Mouse (Mus musculus) left cerebral cortex, postnatal 14 days (tissue): Measurements from ENCODE around the gene 1700080O16Rik. TPM values are rescaled to one million over a fixed set of nuclear protein-coding genes. Genes with fewer than 3 reads are reported as not detected.

Experiments
- DNase-seq, 2 experiments: peaks; one replicate each; pipeline ENCODE4 v3.0.0; 2021 to 2022; ENCODE audit warnings: low spot score in 2 of 2, mixed read lengths in 1 of 2
- intact Hi-C: fragments of 180-260 bp; cut with DNase I; formaldehyde crosslinking; loops from one replicate; pipeline ENCODE4 v1.15.1; 2025
- long read RNA-seq, 2 experiments: library from polyadenylated mRNA; stranded (forward); transcript quantifications; one replicate each; pipeline ENCODE4 v2.0.0; 2021
- total RNA-seq, 2 experiments: library from RNA; stranded (reverse); gene quantifications; 2 replicates each; pipeline ENCODE4 v1.2.3; 2021

Gene 1700080O16Rik
- total RNA-seq = not detected
- long read RNA-seq, experiment 1 = 0 reads
- long read RNA-seq, experiment 2 = 0 reads

DNA sequence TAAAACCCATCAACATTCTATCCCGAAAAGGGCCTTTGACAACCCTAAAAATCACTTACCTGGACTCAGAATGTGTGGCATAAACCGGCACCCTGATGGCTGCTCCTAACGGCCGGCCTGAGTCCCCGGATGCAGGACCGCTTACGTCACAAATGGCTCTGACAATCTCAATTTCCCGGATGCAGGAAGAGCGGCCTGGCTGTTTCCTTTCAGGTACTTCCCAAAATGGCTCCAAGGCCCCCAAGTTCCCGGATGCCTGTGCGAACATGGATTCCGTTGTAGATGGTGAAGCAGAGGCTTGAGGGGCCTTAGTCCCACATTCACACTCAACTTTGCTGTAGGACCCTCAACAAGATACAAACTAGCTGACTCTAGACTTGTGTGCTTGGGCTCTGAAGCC, at the start of gene 1700080O16Rik:
Gene 1700080O16Rik (minus strand): TSS at position 101 of the 400 bp plus-strand sequence.
- intact Hi-C loops = no loop called here
- DNase-seq = no peak

DNA sequence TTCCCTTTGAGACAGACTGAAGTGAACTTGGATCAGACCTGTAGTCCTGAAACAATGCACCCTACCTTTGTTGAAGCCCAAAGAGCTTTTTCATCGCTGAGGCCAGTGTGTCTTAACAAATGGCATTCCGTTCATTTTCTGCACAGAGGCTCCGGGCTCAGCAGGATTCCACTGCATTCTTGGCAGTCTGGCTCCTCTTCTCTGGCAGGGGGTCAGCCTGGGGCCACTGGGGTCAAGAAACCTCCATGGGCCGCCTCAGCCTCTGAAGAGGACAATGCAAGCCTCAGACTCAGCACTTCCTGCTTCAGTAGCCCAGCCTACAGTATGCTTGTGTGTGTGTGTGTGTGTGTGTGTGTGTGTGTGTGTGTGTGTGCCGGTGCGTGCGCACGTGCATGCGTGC, 45.1 kb upstream of the 1700080O16Rik start:
- intact Hi-C loops = no loop called here
- no peak for DNase-seq

GRCm38 (mm10) chrX:52000072-52000471, 27.5 kb upstream of the 1700080O16Rik start:
- intact Hi-C loops = loop anchor here (10.0 kb wide), 1 partner anchor 365 kb away; no protein-coding TSS in a partner anchor
- DNase-seq = no peak

GRCm38 (mm10) chrX:51999426-51999825, 26.9 kb upstream of the 1700080O16Rik start:
- intact Hi-C loops = no loop called here
- DNase-seq = no peak

DNA sequence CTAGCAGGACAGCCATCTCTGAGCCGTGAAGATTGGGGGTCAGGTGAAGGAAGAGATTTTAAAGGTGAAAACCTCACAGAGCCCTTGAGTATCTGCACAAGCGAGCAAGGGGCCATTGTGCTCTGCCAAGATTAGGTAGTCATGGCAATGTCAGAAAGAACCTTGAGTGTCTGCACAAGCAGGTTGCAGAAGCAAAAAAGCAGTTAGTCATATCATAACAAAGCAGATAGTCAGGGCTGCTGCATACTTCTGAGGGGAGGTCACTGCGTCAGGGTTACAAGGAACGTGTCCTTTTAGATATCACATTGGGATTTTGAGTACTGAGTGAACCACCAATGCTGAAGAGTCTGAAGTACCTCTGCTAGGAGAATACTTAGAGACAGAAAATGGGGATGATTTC, 3.8 kb upstream of the 1700080O16Rik start:
- intact Hi-C loops = no loop called here
- DNase-seq = no peak

GRCm38 (mm10) chrX:51974618-51975017, 2.0 kb upstream of the 1700080O16Rik start:
- intact Hi-C loops = no loop called here
- DNase-seq = no peak

- DNase-seq = peak in 1 of 2 experiments; percentile 2
- intact Hi-C loops = no loop called here
Measured at GRCm38 (mm10) chrX:51948071-51948470, 24.5 kb downstream of the 1700080O16Rik start.

DNA sequence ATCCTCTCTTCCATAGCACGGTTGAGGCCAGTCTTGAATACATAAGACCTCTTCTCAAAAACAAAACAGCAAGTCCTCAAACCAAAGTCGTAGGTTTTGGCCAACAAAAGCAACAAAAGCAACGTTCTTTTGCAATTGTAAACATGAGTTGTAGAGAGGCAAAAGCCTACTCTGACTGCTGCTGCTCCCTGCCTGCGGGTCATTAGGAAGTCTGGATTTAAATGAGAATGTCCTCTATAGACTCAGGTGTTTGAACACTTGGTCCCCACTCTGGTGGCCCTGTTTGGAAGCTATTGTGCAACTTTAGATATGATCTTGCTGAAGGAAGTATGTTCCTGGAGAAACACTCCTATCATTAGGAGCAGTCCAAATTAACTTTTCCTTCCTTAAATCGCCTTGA, 34.5 kb downstream of the 1700080O16Rik start:
- intact Hi-C loops = no loop called here
- no peak for DNase-seq

- intact Hi-C loops = no loop called here
- DNase-seq = no peak
Measured at GRCm38 (mm10) chrX:51919091-51919490, 53.5 kb downstream of the 1700080O16Rik start.

Other genes starting within 250 kb of the 1700080O16Rik start
- gene Usp26, start 171.5 kb downstream of the 1700080O16Rik start, total RNA-seq = not detected
- gene Gpc4, start 192.5 kb upstream of the 1700080O16Rik start, total RNA-seq = 10 to 100 TPM; 22.4 to 24.1 TPM